Mouse (Mus musculus) forebrain, embryonic 14.5 days (tissue): ENCODE measurements around the gene Kdelr1. TPM values are rescaled to one million over a fixed set of nuclear protein-coding genes. Genes with fewer than 3 reads are reported as not detected.

Experiments
- ATAC-seq: fragments of 200-750 bp; cut with Nextera tagmentation; 2 replicates; pipeline ENCODE4 v1.8.0; 2017; ENCODE audit warnings: mild to moderate bottlenecking, moderate library complexity
- DNase-seq: peaks from one replicate; pipeline ENCODE4 v3.0.0-alpha.2; 2015; ENCODE audit warnings: low spot score
- H3K27ac ChIP-seq: fragments of 300-500 bp; sonication (generic); 2 replicates; pipeline ENCODE4 v1.5.1; 2014; ENCODE audit warnings: low read depth, mild to moderate bottlenecking, control low read depth, low read length, moderate library complexity
- H3K27me3 ChIP-seq: fragments of 300-500 bp; sonication (generic); replicated peaks from 2 replicates; pipeline ENCODE4 v1.6.1; 2014; ENCODE audit warnings: low read length, control low read depth, mixed read lengths; ENCODE audit not compliant: control insufficient read depth, insufficient read depth
- H3K36me3 ChIP-seq: fragments of 300-500 bp; sonication (generic); 2 replicates; pipeline ENCODE4 v1.6.1; 2014; ENCODE audit warnings: low read length, control low read depth; ENCODE audit not compliant: control insufficient read depth, insufficient read depth
- H3K4me1 ChIP-seq: fragments of 300-500 bp; sonication (generic); 2 replicates; pipeline ENCODE4 v1.6.1; 2014; ENCODE audit warnings: antibody characterized with exemption, low read length, control low read depth; ENCODE audit not compliant: control insufficient read depth, insufficient read depth
- H3K4me2 ChIP-seq: fragments of 300-500 bp; sonication (generic); 2 replicates; pipeline ENCODE4 v1.6.1; 2014; ENCODE audit warnings: mild to moderate bottlenecking, control low read depth, low read length
- H3K4me3 ChIP-seq: fragments of 300-500 bp; sonication (generic); 2 replicates; pipeline ENCODE4 v1.5.1; 2014; ENCODE audit warnings: low read depth, low read length, control low read depth
- H3K9ac ChIP-seq: fragments of 300-500 bp; sonication (generic); 2 replicates; pipeline ENCODE4 v1.6.1; 2014; ENCODE audit warnings: mild to moderate bottlenecking, low read length, control low read depth, moderate library complexity
- H3K9me3 ChIP-seq: fragments of 300-500 bp; sonication (generic); replicated peaks from 2 replicates; pipeline ENCODE4 v1.6.1; 2016; ENCODE audit warnings: low read length, control low read depth, mixed read lengths; ENCODE audit not compliant: control insufficient read depth
- WGBS: fragments of 180-500 bp; shearing (Covaris S2); extraction: QIAGEN DNeasy Blood & Tissue Kit; methylation state at CpG from one replicate; pipeline ENCODE4 v1.1.7; 2014; 5-methylcytosine and 5-hydroxymethylcytosine counted together
- polyA plus RNA-seq: library from polyadenylated mRNA; unstranded; fragments of >200 nt; fragmentation: Nextera tagmentation; extraction: Ambion mirVana; gene quantifications from 2 replicates; pipeline ENCODE4 v1.2.1, GENCODE M21; 2014

Gene Kdelr1
- polyA plus RNA-seq, 1 experiment from 2014 or later: 104 TPM

DNA sequence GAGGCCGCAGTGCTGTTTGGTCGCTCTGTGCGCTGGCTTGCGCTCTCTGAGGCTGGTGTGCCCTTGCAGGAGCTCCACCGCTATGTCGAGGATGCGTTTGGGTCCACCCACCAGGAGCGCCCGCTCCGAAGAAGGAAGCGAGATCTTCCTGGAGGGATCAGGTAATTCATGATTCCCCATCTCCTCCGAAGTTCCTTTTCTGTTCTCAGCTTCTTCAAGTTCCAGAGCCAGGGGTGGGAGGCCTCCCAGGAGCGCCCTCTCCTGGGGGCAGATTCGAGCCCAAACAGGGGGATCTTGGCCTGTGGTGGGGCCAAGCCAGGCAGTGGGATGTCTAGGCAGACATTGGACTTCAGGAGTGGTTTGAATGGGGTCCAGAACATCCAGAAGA lies 51.9 kb downstream of the Kdelr1 start:
- no peak for ATAC-seq
- no peaks in the 10 kb centered on the region for H3K27me3 ChIP-seq
- no peaks in the 10 kb centered on the region for H3K36me3 ChIP-seq
- H3K9ac ChIP-seq: no peak overlapping the region
- no peaks in the 10 kb centered on the region for H3K9me3 ChIP-seq
- DNase-seq: no peak
- H3K4me3 ChIP-seq: no peak overlapping the region
- WGBS: 14% methylated on average over 14 of the region's 14 CpGs
- peaks cover 6% of the 10 kb centered on the region for H3K4me1 ChIP-seq
- H3K27ac ChIP-seq: 0 out of 2 replicates have a peak overlapping the region, but pooled peaks have one; percentile 0
- H3K4me2 ChIP-seq: peak overlapping the region; percentile 52

DNA sequence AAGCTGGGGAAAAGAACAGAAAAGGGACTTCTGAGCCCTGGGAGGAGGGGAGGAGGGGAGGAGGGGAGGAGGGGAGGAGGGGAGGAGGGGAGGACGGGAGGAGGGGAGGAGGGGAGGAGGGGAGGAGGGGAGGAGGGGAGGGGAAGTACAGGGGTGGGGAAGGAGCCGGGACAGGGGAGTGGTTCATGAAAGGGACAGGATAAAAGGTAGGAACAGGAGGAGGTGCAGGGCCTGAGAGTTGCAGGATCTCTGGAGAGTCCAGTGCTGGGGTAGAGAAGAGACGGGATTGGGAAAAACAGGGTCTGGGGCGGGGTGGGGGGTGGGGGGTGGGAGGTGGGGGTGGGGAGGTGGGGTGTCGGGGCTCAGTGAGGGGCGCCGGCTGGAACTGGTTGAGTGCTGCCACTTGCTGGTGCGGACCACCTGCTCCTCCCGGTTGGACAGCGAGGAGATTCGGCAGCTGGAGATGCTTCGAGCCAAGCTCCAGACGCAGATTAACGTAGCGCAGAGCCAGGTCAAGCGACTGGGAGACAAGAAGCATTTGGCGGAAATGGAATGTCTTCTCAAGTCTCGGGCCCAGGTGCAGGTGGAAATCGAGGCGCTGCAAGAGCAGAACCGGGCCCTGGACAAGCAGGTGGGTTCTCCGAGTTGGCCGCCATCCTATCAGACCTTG lies 56.2 kb downstream of the Kdelr1 start:
- Histone ChIP-seq H3K9me3 (no peaks in the 10 kb centered on the region), H3K36me3 (no peaks in the 10 kb centered on the region), H3K4me1 (no peaks in the 10 kb centered on the region), H3K27ac (no peak overlapping the region), H3K27me3 (no peaks in the 10 kb centered on the region), H3K4me2 (0 out of 2 replicates have a peak overlapping the region, but pooled peaks have one; percentile 24), H3K9ac (no peak overlapping the region), H3K4me3 (no peak overlapping the region)
- ATAC-seq (no peak), DNase-seq (no peak)
- WGBS: 10% methylated on average over 19 of the region's 23 CpGs

DNA sequence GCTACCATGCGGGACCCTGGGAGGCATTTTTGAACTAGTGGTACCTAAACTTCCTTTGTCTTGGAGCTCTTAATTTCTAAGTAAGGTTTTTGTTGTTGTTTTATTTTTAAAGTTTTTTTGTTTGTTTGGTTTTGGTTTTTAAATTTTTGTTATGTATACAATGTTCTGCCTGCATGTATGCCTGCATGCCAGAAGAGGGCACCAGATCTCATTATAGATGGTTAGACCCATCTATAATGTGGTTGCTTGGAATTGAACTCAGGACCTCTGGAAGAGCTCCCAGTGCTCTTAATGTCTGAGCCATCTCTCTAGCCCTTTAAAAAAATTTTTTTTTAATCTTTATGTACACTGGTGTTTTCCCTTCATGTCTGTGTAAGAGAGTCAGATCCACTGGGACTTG lies 57.1 kb downstream of the Kdelr1 start:
- no peaks in the 10 kb centered on the region for H3K9me3 ChIP-seq
- no peak overlapping the region for H3K4me3 ChIP-seq
- H3K36me3 ChIP-seq: no peaks in the 10 kb centered on the region
- H3K4me2 ChIP-seq: no peak overlapping the region
- 83% methylated on average over 1 of the region's 1 CpGs for WGBS
- ATAC-seq (no peak), DNase-seq (no peak)
- H3K27ac ChIP-seq: no peak overlapping the region
- no peaks in the 10 kb centered on the region for H3K4me1 ChIP-seq
- no peaks in the 10 kb centered on the region for H3K27me3 ChIP-seq
- no peak overlapping the region for H3K9ac ChIP-seq

Other genes with a start within 250 kb of the Kdelr1 start
- 7.3 and 9.7 TPM in 2 replicates for gene Rasip1, start 245.3 kb upstream of the Kdelr1 start, polyA plus RNA-seq
- gene Mamstr, start 232.8 kb upstream of the Kdelr1 start, polyA plus RNA-seq: 1.3 and 1.9 TPM in 2 replicates
- gene Fut2, start 206.4 kb upstream of the Kdelr1 start, polyA plus RNA-seq: 0.11 TPM in 1 of 2 replicates, not detected in the other
- gene Ntn5, start 188.8 kb upstream of the Kdelr1 start, polyA plus RNA-seq: 0.28 and 0.41 TPM in 2 replicates
- 0.06 and 0.38 TPM in 2 replicates for gene Sec1, start 178.4 kb upstream of the Kdelr1 start, polyA plus RNA-seq
- gene Car11, start 172.9 kb upstream of the Kdelr1 start, polyA plus RNA-seq: 22.5 and 22.8 TPM in 2 replicates
- 3.6 and 3.7 TPM in 2 replicates for gene Dbp, start 167.7 kb upstream of the Kdelr1 start, polyA plus RNA-seq
- 727 and 966 TPM in 2 replicates for gene Rpl18, start 157.3 kb upstream of the Kdelr1 start, polyA plus RNA-seq
- gene Sphk2, start 154.8 kb upstream of the Kdelr1 start, polyA plus RNA-seq: 16.3 and 19.7 TPM in 2 replicates
- gene Fam83e, start 151.6 kb upstream of the Kdelr1 start, polyA plus RNA-seq: 0.11 and 0.15 TPM in 2 replicates
- not detected in 2 replicates for gene Spaca4, start 147.0 kb upstream of the Kdelr1 start, polyA plus RNA-seq
- 11.8 and 18.4 TPM in 2 replicates for gene Lmtk3, start 89.0 kb upstream of the Kdelr1 start, polyA plus RNA-seq
- 4.0 and 5.4 TPM in 2 replicates for gene Sult2b1, start 88.1 kb upstream of the Kdelr1 start, polyA plus RNA-seq
- gene Cyth2, start 58.2 kb upstream of the Kdelr1 start, polyA plus RNA-seq: 286 TPM in 2 replicates
- 0.41 and 0.78 TPM in 2 replicates for gene Kcnj14, start 48.0 kb upstream of the Kdelr1 start, polyA plus RNA-seq
- gene Grwd1, start 41.8 kb upstream of the Kdelr1 start, polyA plus RNA-seq: 45.2 and 46.7 TPM in 2 replicates
- 0.52 and 0.77 TPM in 2 replicates for gene Grin2d, start 5.6 kb downstream of the Kdelr1 start, polyA plus RNA-seq
- gene Syngr4, start 23.9 kb downstream of the Kdelr1 start, polyA plus RNA-seq: 0.51 and 0.55 TPM in 2 replicates
- 5.1 and 6.2 TPM in 2 replicates for gene Tmem143, start 24.2 kb downstream of the Kdelr1 start, polyA plus RNA-seq
- gene Emp3, start 48.6 kb downstream of the Kdelr1 start, polyA plus RNA-seq: 27.9 and 32.8 TPM in 2 replicates
- 2.6 and 2.7 TPM in 2 replicates for gene Ccdc114, start 51.3 kb downstream of the Kdelr1 start, polyA plus RNA-seq
- 0.30 and 0.33 TPM in 2 replicates for gene Abcc6, start 157.5 kb downstream of the Kdelr1 start, polyA plus RNA-seq
- 19.6 and 25.9 TPM in 2 replicates for gene Nomo1, start 160.9 kb downstream of the Kdelr1 start, polyA plus RNA-seq
- gene Kcnj11, start 228.0 kb downstream of the Kdelr1 start, polyA plus RNA-seq: 2.7 and 3.0 TPM in 2 replicates